Mouse (Mus musculus): ENCODE measurements around the gene Myt1. TPM values are rescaled to one million over a fixed set of nuclear protein-coding genes. Genes with fewer than 3 reads are reported as not detected.
A peak's percentile ranks its signal among the peaks of the same experiment; 100 is the strongest.
"Not testable (repeated sequence)": the region's sequence is repeated elsewhere in the genome, so short reads cannot be mapped to it uniquely, and the experiment has no call there.

Myt1 gene
- total and polyA plus RNA-seq, 3 experiments = 0.99 to 5.0 (median 2.6) TPM

GRCm38 (mm10) chr2:181777715-181778114 is 14.6 kb downstream of the Myt1 start:
- DNase-seq = peak; percentile 35

GRCm38 (mm10) chr2:181781421-181781820 is 18.3 kb downstream of the Myt1 start:
- DNase-seq = no peak

GRCm38 (mm10) chr2:181787852-181788251 is 24.7 kb downstream of the Myt1 start:
- no peak for DNase-seq

- DNase-seq = no peak
These were observed 26.3 kb downstream of the Myt1 start for GRCm38 (mm10) chr2:181789396-181789795.

- not testable (repeated sequence) for DNase-seq
These were observed 30.1 kb downstream of the Myt1 start for GRCm38 (mm10) chr2:181793186-181793585.

GRCm38 (mm10) chr2:181795641-181796130 is 32.6 kb downstream of the Myt1 start:
- no peak for DNase-seq

- DNase-seq = no peak
These were observed 34.5 kb downstream of the Myt1 start for GRCm38 (mm10) chr2:181797672-181798071.

- DNase-seq = no peak
These were observed 66.0 kb downstream of the Myt1 start for GRCm38 (mm10) chr2:181829032-181829650.

- peak; percentile 17 for DNase-seq
These were observed 69.6 kb downstream of the Myt1 start for GRCm38 (mm10) chr2:181832745-181833144.

- peak; percentile 94 for DNase-seq
These were observed 74.5 kb downstream of the Myt1 start, which contains the start of gene Pcmtd2 for GRCm38 (mm10) chr2:181837372-181838292. Gene Pcmtd2, plus strand, starts transcription at chr2:181837854.

GRCm38 (mm10) chr2:181838293-181838680 is 75.2 kb downstream of the Myt1 start:
- DNase-seq = peak; percentile 22

GRCm38 (mm10) chr2:181845709-181846394 is 82.7 kb downstream of the Myt1 start:
- peak; percentile 38 for DNase-seq

- DNase-seq = peak; percentile 97
These were observed 100.8 kb downstream of the Myt1 start, which contains the start of gene Polr3k for GRCm38 (mm10) chr2:181863791-181864535. Gene Polr3k, plus strand, starts transcription at chr2:181864337.

- no peak for DNase-seq
These were observed 101.4 kb downstream of the Myt1 start for GRCm38 (mm10) chr2:181864536-181864860.

- DNase-seq = peak; percentile 60
These were observed 103.8 kb downstream of the Myt1 start for GRCm38 (mm10) chr2:181866931-181867330.

GRCm38 (mm10) chr2:181871039-181871438 is 107.9 kb downstream of the Myt1 start:
- no peak for DNase-seq

Other genes starting within 250 kb of the Myt1 start
- 10 to 100 TPM; 92.3 to 96.0 TPM for gene Dnajc5, start 242.8 kb upstream of the Myt1 start, total RNA-seq (2021)
- gene Dnajc5, start 242.8 kb upstream of the Myt1 start, polyA plus RNA-seq (2012; rRNA removed) = 35.7 and 36.6 TPM in 2 replicates
- gene Uckl1, start 178.4 kb upstream of the Myt1 start, total RNA-seq (2021) = 10 to 100 TPM; 64.9 to 73.6 TPM
- gene Uckl1, start 178.4 kb upstream of the Myt1 start, polyA plus RNA-seq (2012; rRNA removed) = 165 and 170 TPM in 2 replicates
- gene Prpf6, start 171.5 kb upstream of the Myt1 start, total RNA-seq (2021) = 10 to 100 TPM; 63.0 to 69.0 TPM
- 6.7 and 9.6 TPM in 2 replicates for gene Prpf6, start 171.5 kb upstream of the Myt1 start, polyA plus RNA-seq (2012; rRNA removed)
- gene Zfp512b, start 170.5 kb upstream of the Myt1 start, total RNA-seq (2021) = 10 to 100 TPM; 40.9 to 52.7 TPM
- gene Zfp512b, start 170.5 kb upstream of the Myt1 start, polyA plus RNA-seq (2012; rRNA removed) = 69.2 and 72.6 TPM in 2 replicates
- 10 to 100 TPM in 1 of 2 experiments, 1 to 10 TPM in 1; 9.6 to 21.6 TPM for gene Samd10, start 164.1 kb upstream of the Myt1 start, total RNA-seq (2021)
- 41.0 and 44.6 TPM in 2 replicates for gene Samd10, start 164.1 kb upstream of the Myt1 start, polyA plus RNA-seq (2012; rRNA removed)
- under 1 TPM in 1 of 2 experiments, not detected in 1; 0.55 TPM for gene Gm29797, start 106.3 kb upstream of the Myt1 start, total RNA-seq (2021)
- gene Gm29797, start 106.3 kb upstream of the Myt1 start, polyA plus RNA-seq (2012; rRNA removed) = 0.47 TPM in 1 of 2 replicates, not detected in the other
- 10 to 100 TPM; 20.3 to 34.7 TPM for gene Sox18, start 91.7 kb upstream of the Myt1 start, total RNA-seq (2021)
- 164 and 223 TPM in 2 replicates for gene Sox18, start 91.7 kb upstream of the Myt1 start, polyA plus RNA-seq (2012; rRNA removed)
- 1 to 10 TPM; 6.6 to 7.8 TPM for gene Tcea2, start 83.0 kb upstream of the Myt1 start, total RNA-seq (2021)
- 10.1 and 10.6 TPM in 2 replicates for gene Tcea2, start 83.0 kb upstream of the Myt1 start, polyA plus RNA-seq (2012; rRNA removed)
- 10 to 100 TPM; 21.4 to 31.1 TPM for gene Rgs19, start 69.4 kb upstream of the Myt1 start, total RNA-seq (2021)
- 61.2 and 67.3 TPM in 2 replicates for gene Rgs19, start 69.4 kb upstream of the Myt1 start, polyA plus RNA-seq (2012; rRNA removed)
- not detected for gene Lkaaear1, start 64.9 kb upstream of the Myt1 start, total RNA-seq (2021)
- gene Lkaaear1, start 64.9 kb upstream of the Myt1 start, polyA plus RNA-seq (2012; rRNA removed) = not detected in 2 replicates
- gene Oprl1, start 48.3 kb upstream of the Myt1 start, total RNA-seq (2021) = 1 to 10 TPM; 1.0 to 3.7 TPM
- gene Oprl1, start 48.3 kb upstream of the Myt1 start, polyA plus RNA-seq (2012; rRNA removed) = 1.3 and 1.6 TPM in 2 replicates
- gene Pcmtd2, start 74.5 kb downstream of the Myt1 start, total RNA-seq (2021) = 10 to 100 TPM; 48.0 to 69.7 TPM
- gene Pcmtd2, start 74.5 kb downstream of the Myt1 start, polyA plus RNA-seq (2012; rRNA removed) = 18.3 and 21.5 TPM in 2 replicates
- 10 to 100 TPM; 15.8 to 20.1 TPM for gene Polr3k, start 101.0 kb downstream of the Myt1 start, total RNA-seq (2021)
- gene Polr3k, start 101.0 kb downstream of the Myt1 start, polyA plus RNA-seq (2012; rRNA removed) = 0.94 and 1.9 TPM in 2 replicates
- gene Gm14496, start 227.8 kb downstream of the Myt1 start, total RNA-seq (2021) = not detected
- gene Gm14496, start 227.8 kb downstream of the Myt1 start, polyA plus RNA-seq (2012; rRNA removed) = not detected in 2 replicates